Mouse (Mus musculus): ENCODE data around the gene Hmgcl.

GRCm38 (mm10) chr4:135913433-135913832 lies 32.8 kb upstream of the Hmgcl start:
- TF ChIP-seq CTCF (IDR thresholded peaks at IDR 0.05; ENCODE audit: insufficient read depth, low read depth, low read length) (no peak), POLR2A (IDR thresholded peaks at IDR 0.05; ENCODE audit: insufficient read depth, low read depth, low read length) (no peak)

Data from olfactory bulb, adult 2 months (tissue).